In the genomic region with DNA sequence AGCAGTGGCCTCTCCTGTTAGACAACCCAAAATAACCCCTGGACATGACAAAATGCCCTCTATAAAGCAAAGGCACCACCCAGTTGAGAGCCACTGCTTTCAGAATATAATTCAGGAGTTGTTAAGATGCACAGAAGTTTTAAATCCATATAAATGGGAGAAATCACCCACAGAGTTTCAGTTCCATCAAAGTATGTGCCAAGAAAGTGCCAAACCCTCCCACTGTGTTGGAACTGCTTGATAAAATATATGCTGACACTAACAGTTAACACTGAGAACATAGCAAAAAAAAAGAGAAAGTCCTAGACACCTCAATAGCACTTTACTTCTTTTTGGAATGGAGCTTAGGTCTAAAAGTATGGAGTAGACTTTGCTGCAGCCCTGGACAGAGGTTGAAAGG, we compare ENCODE assay signal across 17 mouse cellular contexts.
A peak's percentile ranks its signal among the peaks of the same experiment; 100 is the strongest.
DNase-seq lines count a peak whose midpoint lies in the region; ATAC-seq and TF ChIP-seq lines count a peak whose summit lies in the region.
"Had no signal": no experiment of that assay in that cellular context is flagged by ENCODE, and none has a peak within 500 bp of the region (broad histone marks: within the 10 kb centered on the region; RNA-seq: fewer than 3 reads in every experiment).

No protein-coding gene starts in this region.

- TF ChIP-seq EP300 in heart, adult 2 months (IDR thresholded peaks at IDR 0.05; ENCODE audit: insufficient read depth, low read depth, low read length): no peak

- no peak for TF ChIP-seq CTCF in heart, adult 2 months (IDR thresholded peaks at IDR 0.05)

- no peaks in the 10 kb centered on the region for H3K9me3 ChIP-seq in forebrain, embryonic 14.5 days (replicated peaks; ENCODE audit: control insufficient read depth, low read length)
- no peaks in the 10 kb centered on the region for H3K9me3 ChIP-seq in forebrain, embryonic 13.5 days (replicated peaks)
- H3K9me3 ChIP-seq: embryonic facial prominence, embryonic 10.5 days; forebrain, embryonic 15.5 days; hindbrain, embryonic 15.5 days had no signal

- H3K27ac ChIP-seq in forebrain, embryonic 14.5 days (ENCODE audit: low read depth, low read length): no peak overlapping the region
- no peak overlapping the region for H3K27ac ChIP-seq in forebrain, embryonic 13.5 days
- peak overlapping the region; percentile 13; the same call in 1 of the 2 replicates for H3K27ac ChIP-seq in heart, adult 2 months
- H3K27ac ChIP-seq: embryonic facial prominence, embryonic 10.5 days; forebrain, embryonic 15.5 days; hindbrain, embryonic 15.5 days had no signal

- no peak for TF ChIP-seq POLR2A in heart, adult 2 months (IDR thresholded peaks at IDR 0.05; ENCODE audit: insufficient read depth, low read depth, low read length)

- no peak overlapping the region for H3K4me3 ChIP-seq in forebrain, embryonic 14.5 days (ENCODE audit: low read depth, low read length)
- H3K4me3 ChIP-seq in forebrain, embryonic 13.5 days: no peak overlapping the region
- no peak overlapping the region for H3K4me3 ChIP-seq in heart, adult 2 months
- H3K4me3 ChIP-seq: embryonic facial prominence, embryonic 10.5 days; forebrain, embryonic 15.5 days; hindbrain, embryonic 15.5 days had no signal

- H3K79me2 ChIP-seq in heart, adult 2 months (replicated peaks; ENCODE audit: control insufficient read depth, insufficient read depth, low read length): no peaks in the 10 kb centered on the region

- peaks cover 3% of the 10 kb centered on the region; the same call in 1 of the 2 replicates for H3K4me1 ChIP-seq in forebrain, embryonic 14.5 days (ENCODE audit: control insufficient read depth, insufficient read depth, low read length)
- no peaks in the 10 kb centered on the region for H3K4me1 ChIP-seq in forebrain, embryonic 13.5 days
- peaks cover 7% of the 10 kb centered on the region for H3K4me1 ChIP-seq in heart, adult 2 months (ENCODE audit: control insufficient read depth, insufficient read depth, low read length)
- H3K4me1 ChIP-seq: embryonic facial prominence, embryonic 10.5 days; forebrain, embryonic 15.5 days; hindbrain, embryonic 15.5 days had no signal

- peak; percentile 20 for DNase-seq in forebrain, embryonic 14.5 days (ENCODE audit: low spot score)
- DNase-seq in heart, adult 2 months: no peak
- no peak for DNase-seq in heart, adult 8-10 months (ENCODE audit: low spot score)
- peak; percentile 10 for DNase-seq in left cerebral cortex, postnatal 4 days
- no peak for DNase-seq in left cerebral cortex, postnatal 10 days (ENCODE audit: extremely low spot score in 1 of 2, low spot score in 2 of 2)
- no peak for DNase-seq in embryo, embryonic 10 days (ENCODE audit: low spot score)
- DNase-seq: adrenal gland, postnatal 10 days; cerebellum, adult 11-12 months; cerebellum, adult 9-10 months; cerebellum, postnatal 25 days; gastrocnemius, postnatal 10 days; heart, postnatal 36 days had no signal

- no peak overlapping the region for H3K9ac ChIP-seq in forebrain, embryonic 14.5 days (ENCODE audit: low read length)
- no peak overlapping the region for H3K9ac ChIP-seq in forebrain, embryonic 13.5 days
- no peak overlapping the region for H3K9ac ChIP-seq in heart, adult 2 months (ENCODE audit: low read depth, low read length)
- H3K9ac ChIP-seq: forebrain, embryonic 15.5 days; hindbrain, embryonic 15.5 days had no signal

- H3K36me3 ChIP-seq in forebrain, embryonic 14.5 days (ENCODE audit: control insufficient read depth, insufficient read depth, low read length): no peaks in the 10 kb centered on the region
- no peaks in the 10 kb centered on the region for H3K36me3 ChIP-seq in forebrain, embryonic 13.5 days (ENCODE audit: poor library complexity, severe bottlenecking)
- H3K36me3 ChIP-seq in heart, adult 2 months (ENCODE audit: control insufficient read depth, insufficient read depth, low read length): peaks cover 16% of the 10 kb centered on the region
- H3K36me3 ChIP-seq: embryonic facial prominence, embryonic 10.5 days; forebrain, embryonic 15.5 days; hindbrain, embryonic 15.5 days had no signal

- ATAC-seq in forebrain, embryonic 14.5 days: no peak
- ATAC-seq in forebrain, embryonic 13.5 days: no peak
- ATAC-seq: forebrain, embryonic 15.5 days; intestine, embryonic 16.5 days had no signal

- intact Hi-C loops in heart, adult 2 months (cut with DNase I): no loop called here
- intact Hi-C loops in left cerebral cortex, postnatal 4 days (cut with DNase I): no loop called here
- intact Hi-C loops in left cerebral cortex, postnatal 10 days (cut with DNase I): no loop called here

- no peak overlapping the region for H3K4me2 ChIP-seq in forebrain, embryonic 14.5 days (ENCODE audit: low read length)
- no peak overlapping the region for H3K4me2 ChIP-seq in forebrain, embryonic 13.5 days
- H3K4me2 ChIP-seq: forebrain, embryonic 15.5 days; hindbrain, embryonic 15.5 days had no signal

- no peaks in the 10 kb centered on the region for H3K27me3 ChIP-seq in forebrain, embryonic 14.5 days (replicated peaks; ENCODE audit: control insufficient read depth, insufficient read depth, low read length)
- no peaks in the 10 kb centered on the region for H3K27me3 ChIP-seq in forebrain, embryonic 13.5 days
- no peaks in the 10 kb centered on the region for H3K27me3 ChIP-seq in heart, adult 2 months (ENCODE audit: control insufficient read depth, insufficient read depth, low read length)
- H3K27me3 ChIP-seq: forebrain, embryonic 15.5 days; hindbrain, embryonic 15.5 days had no signal

Comparison
In these comparisons a context has a peak if more than half of its experiments do, and no peak if none do; other contexts are left out.
1. DNase-seq: peak in forebrain, embryonic 14.5 days (single experiment) and left cerebral cortex, postnatal 4 days (single experiment); none in heart, adult 2 months (0 of 2), heart, adult 8-10 months (single experiment), left cerebral cortex, postnatal 10 days (0 of 2) and embryo, embryonic 10 days (single experiment).